Mouse (Mus musculus) liver, embryonic 11.5 days (tissue): ENCODE measurements around the gene Fbxl16. TPM values are rescaled to one million over a fixed set of nuclear protein-coding genes. Genes with fewer than 3 reads are reported as not detected.

Experiments
- ATAC-seq: fragments of 200-750 bp; cut with Nextera tagmentation; replicated peaks from 2 replicates; pipeline ENCODE4 v1.8.0; 2017; ENCODE audit warnings: moderate number of reproducible peaks, mild to moderate bottlenecking, moderate TSS enrichment, moderate library complexity; ENCODE audit not compliant: low FRiP score
- DNase-seq: peaks from one replicate; pipeline ENCODE4 v3.0.0-alpha.2; 2017; ENCODE audit warnings: low spot score
- H3K27ac ChIP-seq: fragments of 300-500 bp; sonication (generic); 2 replicates; pipeline ENCODE4 v1.5.1; 2014; ENCODE audit warnings: mild to moderate bottlenecking, low read depth, low read length, control low read depth
- H3K27me3 ChIP-seq: fragments of 300-500 bp; sonication (generic); replicated peaks from 2 replicates; pipeline ENCODE4 v1.6.1; 2014; ENCODE audit warnings: low read length, mixed read lengths; ENCODE audit not compliant: control insufficient read depth, insufficient read depth
- H3K36me3 ChIP-seq: fragments of 300-500 bp; sonication (generic); 2 replicates; pipeline ENCODE4 v1.6.1; 2014; ENCODE audit warnings: mild to moderate bottlenecking, low read length, moderate library complexity, mixed read lengths; ENCODE audit not compliant: control insufficient read depth, insufficient read depth
- H3K4me1 ChIP-seq: fragments of 300-500 bp; sonication (generic); replicated peaks from 2 replicates; pipeline ENCODE4 v1.6.1; 2014; ENCODE audit warnings: low read length, mixed read lengths; ENCODE audit not compliant: control insufficient read depth, insufficient read depth
- H3K4me2 ChIP-seq: fragments of 300-500 bp; sonication (generic); 2 replicates; pipeline ENCODE4 v1.6.1; 2014; ENCODE audit warnings: mild to moderate bottlenecking, control low read depth, moderate library complexity
- H3K4me3 ChIP-seq: fragments of 300-500 bp; sonication (generic); 2 replicates; pipeline ENCODE4 v1.5.1; 2014; ENCODE audit warnings: low read depth, low read length, control low read depth
- H3K9ac ChIP-seq: fragments of 300-500 bp; sonication (generic); 2 replicates; pipeline ENCODE4 v1.6.1; 2014; ENCODE audit warnings: low read depth, low read length, control low read depth
- H3K9me3 ChIP-seq: fragments of 300-500 bp; sonication (generic); 2 replicates; pipeline ENCODE4 v1.6.1; 2016; ENCODE audit warnings: low read length, inconsistent platforms, mixed read lengths; ENCODE audit not compliant: control insufficient read depth
- WGBS: fragments of 180-500 bp; shearing (Covaris S2); extraction: QIAGEN DNeasy Blood & Tissue Kit; methylation state at CpG from one replicate; pipeline ENCODE4 v1.1.7; 2014; 5-methylcytosine and 5-hydroxymethylcytosine counted together
- polyA plus RNA-seq: library from polyadenylated mRNA; unstranded; fragments of >200 nt; fragmentation: Nextera tagmentation; extraction: Ambion mirVana; gene quantifications from 2 replicates; pipeline ENCODE4 v1.2.1, GENCODE M21; 2014

Gene Fbxl16
- polyA plus RNA-seq, 1 experiment from 2014 or later: 0.99 TPM

- H3K4me3 ChIP-seq: no peak overlapping the region
- no peak overlapping the region for H3K4me2 ChIP-seq
- WGBS: 83% methylated on average over 4 of the region's 4 CpGs
- H3K4me1 ChIP-seq: peaks cover 44% of the 10 kb centered on the region
- H3K9me3 ChIP-seq: no peaks in the 10 kb centered on the region
- ATAC-seq (no peak), DNase-seq (no peak)
- no peak overlapping the region for H3K9ac ChIP-seq
- peaks cover 40% of the 10 kb centered on the region for H3K36me3 ChIP-seq
- H3K27ac ChIP-seq: no peak overlapping the region
- no peaks in the 10 kb centered on the region for H3K27me3 ChIP-seq
Measured at GRCm38 (mm10) chr17:25838904-25839303, 30.0 kb downstream of the Fbxl16 start.

GRCm38 (mm10) chr17:25839455-25840235, 30.8 kb downstream of the Fbxl16 start:
- Histone ChIP-seq H3K4me3 (no peak overlapping the region), H3K27me3 (no peaks in the 10 kb centered on the region), H3K4me1 (peaks cover 38% of the 10 kb centered on the region), H3K9me3 (no peaks in the 10 kb centered on the region), H3K36me3 (peaks cover 40% of the 10 kb centered on the region), H3K9ac (no peak overlapping the region), H3K27ac (no peak overlapping the region; the same call in 1 of the 2 replicates), H3K4me2 (no peak overlapping the region)
- WGBS: 84% methylated on average over 14 of the region's 14 CpGs
- DNase-seq: no peak
- ATAC-seq: no peak

DNA sequence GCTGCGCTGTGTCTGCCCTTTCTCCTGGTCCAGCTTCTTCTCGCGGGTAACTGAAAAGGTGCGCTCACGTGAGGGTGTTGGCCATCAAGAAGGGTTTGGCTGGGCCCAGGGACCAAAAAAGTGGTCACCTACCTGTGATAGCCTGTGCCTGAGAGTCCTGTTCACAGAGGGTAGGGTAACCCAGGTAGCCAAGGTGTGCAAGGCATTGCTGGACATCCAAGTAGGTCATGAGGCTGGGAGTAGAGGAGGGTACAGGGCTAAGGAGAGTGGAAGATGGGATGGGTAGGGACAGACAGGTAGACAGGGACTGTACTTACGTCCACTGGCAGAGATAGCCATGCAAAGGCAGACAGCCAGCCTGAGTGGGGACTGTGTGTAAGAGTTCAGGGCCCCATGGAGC, 31.6 kb downstream of the Fbxl16 start:
- H3K4me2 ChIP-seq: no peak overlapping the region
- no peaks in the 10 kb centered on the region for H3K9me3 ChIP-seq
- ATAC-seq (no peak), DNase-seq (no peak)
- H3K27ac ChIP-seq: no peak overlapping the region
- 94% methylated on average over 6 of the region's 6 CpGs for WGBS
- peaks cover 38% of the 10 kb centered on the region for H3K4me1 ChIP-seq
- peaks cover 33% of the 10 kb centered on the region for H3K36me3 ChIP-seq
- no peaks in the 10 kb centered on the region for H3K27me3 ChIP-seq
- no peak overlapping the region for H3K4me3 ChIP-seq
- no peak overlapping the region for H3K9ac ChIP-seq

DNA sequence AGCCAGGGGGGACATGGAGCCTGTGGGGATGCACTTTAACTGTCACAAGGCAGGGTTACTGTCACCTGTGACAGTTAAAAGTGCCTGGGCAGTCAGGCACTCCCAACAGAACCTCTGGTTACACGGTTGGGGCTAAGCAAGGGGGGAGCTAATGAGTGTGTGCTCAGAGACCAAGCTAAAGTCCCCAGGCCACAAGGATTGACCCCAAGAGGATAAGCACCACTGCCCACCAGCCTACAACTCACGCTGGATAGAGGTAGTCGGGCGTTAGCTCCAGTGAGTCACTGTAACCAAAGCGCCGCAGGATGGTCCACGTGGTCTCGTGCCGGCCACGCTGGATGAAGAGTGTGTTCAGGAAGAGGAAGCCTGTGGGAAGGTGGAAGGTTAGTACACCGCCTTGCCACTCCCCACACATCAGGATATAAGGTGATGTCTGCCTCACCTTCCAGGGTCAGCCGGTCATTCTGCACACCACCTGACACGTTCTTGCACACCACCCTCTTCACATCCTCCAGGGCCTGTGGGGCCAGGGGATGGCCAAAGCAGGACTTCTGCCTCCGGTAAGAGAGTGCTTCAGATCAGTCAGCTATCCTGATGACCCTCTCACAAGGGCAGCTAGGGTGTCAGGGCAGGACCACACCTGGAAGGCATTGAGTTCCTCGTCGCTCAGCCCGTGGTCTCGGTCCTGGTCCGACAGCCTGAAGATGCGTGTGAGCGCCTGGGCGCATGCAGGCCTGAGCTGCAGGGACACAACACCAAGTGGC, 32.4 kb downstream of the Fbxl16 start, which contains the start of gene Gm20683:
Gm20683 (minus strand) TSS at position 647 of the 764 bp plus-strand sequence.
- Histone ChIP-seq H3K27me3 (no peaks in the 10 kb centered on the region), H3K9ac (no peak within 1 kb of the TSS), H3K36me3 (peaks cover 36% of the 10 kb centered on the region), H3K4me1 (peaks cover 33% of the 10 kb centered on the region), H3K4me2 (no peak within 1 kb of the TSS), H3K9me3 (no peaks in the 10 kb centered on the region), H3K4me3 (no peak within 1 kb of the TSS), H3K27ac (no peak within 1 kb of the TSS)
- WGBS: 93% methylated on average over 22 of the region's 22 CpGs
- no peak for DNase-seq
- no peak for ATAC-seq

DNA sequence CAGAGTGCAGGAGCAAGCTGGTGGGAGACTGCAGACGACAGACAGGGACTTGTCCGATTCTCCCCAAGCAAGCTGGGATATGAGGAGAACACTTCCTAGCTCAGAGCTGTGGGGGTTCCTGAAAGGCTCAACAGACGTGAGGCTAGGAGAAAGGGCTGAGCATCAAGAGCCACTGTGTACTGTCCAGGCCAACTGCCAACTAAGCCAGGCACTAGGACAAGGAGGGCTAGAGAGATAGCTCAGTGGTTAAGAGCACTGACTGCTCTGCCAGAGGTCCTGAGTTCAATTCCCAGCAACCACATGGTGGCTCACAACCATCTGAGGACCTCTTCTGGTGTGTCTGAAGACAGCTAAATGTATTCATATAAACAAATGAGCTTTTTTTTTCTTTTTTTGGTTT, 33.6 kb downstream of the Fbxl16 start:
- ATAC-seq (no peak), DNase-seq (no peak)
- Histone ChIP-seq H3K9me3 (no peaks in the 10 kb centered on the region), H3K4me2 (no peak overlapping the region), H3K27me3 (no peaks in the 10 kb centered on the region), H3K27ac (no peak overlapping the region), H3K4me1 (peaks cover 22% of the 10 kb centered on the region), H3K36me3 (peaks cover 36% of the 10 kb centered on the region), H3K4me3 (no peak overlapping the region), H3K9ac (no peak overlapping the region)
- 86% methylated on average over 3 of the region's 3 CpGs for WGBS

DNA sequence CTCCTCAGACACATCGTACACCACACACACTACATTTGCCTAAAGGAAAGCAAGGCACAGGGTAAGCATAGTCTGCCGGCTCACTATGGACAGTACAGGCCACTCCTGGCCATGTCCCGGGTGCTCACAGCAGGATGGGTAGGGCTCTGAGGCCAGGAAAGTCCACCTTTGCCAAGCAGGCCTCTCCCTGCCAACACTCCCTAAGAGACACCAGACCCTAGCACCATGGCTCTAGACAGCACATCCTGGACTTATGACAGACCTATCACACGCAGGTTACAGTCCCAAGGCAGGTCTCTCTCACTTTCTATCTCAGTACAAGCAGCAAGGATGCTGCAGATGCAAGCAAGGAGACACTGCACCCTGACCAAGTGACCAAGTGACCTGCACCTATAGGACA, 34.2 kb downstream of the Fbxl16 start:
- H3K9ac ChIP-seq: peak overlapping the region; percentile 93
- H3K36me3 ChIP-seq: peaks cover 32% of the 10 kb centered on the region

GRCm38 (mm10) chr17:25843636-25844395, 34.9 kb downstream of the Fbxl16 start:
- WGBS: 2% methylated on average over 38 of the region's 38 CpGs
- H3K4me2 ChIP-seq: peak overlapping the region; percentile 93
- ATAC-seq: peak; percentile 63
- peak overlapping the region; percentile 85 for H3K4me3 ChIP-seq
- H3K9me3 ChIP-seq: no peaks in the 10 kb centered on the region
- H3K4me1 ChIP-seq: peaks cover 16% of the 10 kb centered on the region
- no peak for DNase-seq
- peaks cover 32% of the 10 kb centered on the region for H3K36me3 ChIP-seq
- no peaks in the 10 kb centered on the region for H3K27me3 ChIP-seq
- H3K9ac ChIP-seq: peak overlapping the region; percentile 93
- H3K27ac ChIP-seq: peak overlapping the region; percentile 84

More for the DNA sequence above, 34.2 kb downstream of the Fbxl16 start:
- DNase-seq: no peak
- Histone ChIP-seq H3K4me1 (peaks cover 16% of the 10 kb centered on the region), H3K4me3 (peak overlapping the region; percentile 85), H3K27ac (no peak overlapping the region; the same call in none of the 2 replicates), H3K27me3 (no peaks in the 10 kb centered on the region), H3K9me3 (no peaks in the 10 kb centered on the region), H3K4me2 (peak overlapping the region; percentile 93)
- ATAC-seq: no peak
- WGBS: 89% methylated on average over 4 of the region's 4 CpGs

DNA sequence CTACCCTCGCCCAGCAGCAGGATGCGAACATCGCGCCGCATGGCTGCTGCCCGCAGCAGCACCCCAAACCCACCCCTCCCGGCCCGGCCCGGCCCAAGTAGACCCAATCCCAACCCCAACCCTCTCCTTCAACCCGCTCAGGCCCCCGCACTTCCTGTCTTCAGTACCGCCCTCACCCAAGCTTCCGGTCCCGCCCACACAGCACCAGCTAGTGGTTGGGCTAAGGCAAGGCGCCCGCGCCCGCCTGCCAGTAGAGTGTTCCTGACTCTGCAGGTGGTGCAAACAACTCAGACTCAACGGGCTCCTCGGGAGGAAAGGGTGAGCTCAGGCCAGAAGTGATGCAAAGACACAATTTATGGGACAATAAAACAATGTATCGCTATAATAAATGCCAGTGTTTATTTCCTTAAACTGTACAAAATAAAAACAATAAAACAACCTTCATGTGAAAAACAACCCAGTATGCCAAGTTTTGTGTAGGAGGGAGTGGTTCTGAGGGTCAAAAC, 35.6 kb downstream of the Fbxl16 start, which contains the start of gene Rhot2:
Rhot2 (minus strand) TSS at position 456 of the 506 bp plus-strand sequence.
- Histone ChIP-seq H3K9me3 (no peaks in the 10 kb centered on the region), H3K27ac (peak within 1 kb of the TSS; percentile 84), H3K36me3 (peaks cover 28% of the 10 kb centered on the region), H3K4me2 (peak within 1 kb of the TSS; percentile 93), H3K4me3 (peak within 1 kb of the TSS; percentile 85), H3K4me1 (peaks cover 16% of the 10 kb centered on the region), H3K27me3 (no peaks in the 10 kb centered on the region), H3K9ac (peak within 1 kb of the TSS; percentile 93)
- ATAC-seq (peak; percentile 95), DNase-seq (peak; percentile 93)
- under 1% methylated on average over 21 of the region's 21 CpGs for WGBS
